Mouse (Mus musculus) Muller cell, postnatal 12 days (primary cell): ENCODE results near the gene Ncapd2.

ENCODE experiments used
- DNase-seq: peaks from one replicate; pipeline ENCODE4 v3.0.0-alpha.2; 2015; ENCODE audit errors: inconsistent ontology term

The Ncapd2 gene

GRCm38 (mm10) chr6:125191332-125192015 lies at the start of gene Ncapd2, which contains the start of gene Mrpl51:
Ncapd2 (minus strand) TSS chr6:125191701.
Mrpl51 (plus strand) TSS chr6:125191801.
- DNase-seq = peak; percentile 99

GRCm38 (mm10) chr6:125240617-125241016 lies 49.1 kb upstream of the Ncapd2 start:
- no peak for DNase-seq

GRCm38 (mm10) chr6:125239547-125239946 lies 48.0 kb upstream of the Ncapd2 start:
- no peak for DNase-seq

- no peak for DNase-seq
Measured at GRCm38 (mm10) chr6:125238396-125238795, 46.9 kb upstream of the Ncapd2 start.

- DNase-seq = no peak
Measured at GRCm38 (mm10) chr6:125237421-125237820, 45.9 kb upstream of the Ncapd2 start.

GRCm38 (mm10) chr6:125236782-125237181 lies 45.3 kb upstream of the Ncapd2 start, which contains the start of gene Cd27:
Cd27 (minus strand) TSS chr6:125237010.
- DNase-seq = no peak

GRCm38 (mm10) chr6:125236341-125236740 lies 44.8 kb upstream of the Ncapd2 start:
- no peak for DNase-seq

- no peak for DNase-seq
Measured at GRCm38 (mm10) chr6:125234520-125234828, 43.0 kb upstream of the Ncapd2 start.

GRCm38 (mm10) chr6:125233816-125234519 lies 42.5 kb upstream of the Ncapd2 start:
- no peak for DNase-seq

GRCm38 (mm10) chr6:125232516-125232915 lies 41.0 kb upstream of the Ncapd2 start:
- no peak for DNase-seq

GRCm38 (mm10) chr6:125232045-125232437 lies 40.5 kb upstream of the Ncapd2 start:
- DNase-seq = no peak

- DNase-seq = peak; percentile 71
Measured at GRCm38 (mm10) chr6:125231117-125232044, 39.9 kb upstream of the Ncapd2 start, which contains the start of gene Tapbpl. Tapbpl (minus strand) TSS chr6:125231860.

- DNase-seq = no peak
Measured at GRCm38 (mm10) chr6:125230571-125230970, 39.1 kb upstream of the Ncapd2 start.

GRCm38 (mm10) chr6:125225518-125226115 lies 34.1 kb upstream of the Ncapd2 start:
- no peak for DNase-seq

- no peak for DNase-seq
Measured at GRCm38 (mm10) chr6:125222577-125222976, 31.1 kb upstream of the Ncapd2 start.

GRCm38 (mm10) chr6:125222146-125222545 lies 30.6 kb upstream of the Ncapd2 start:
- DNase-seq = no peak

GRCm38 (mm10) chr6:125221115-125221745 lies 29.7 kb upstream of the Ncapd2 start:
- no peak for DNase-seq

- no peak for DNase-seq
Measured at GRCm38 (mm10) chr6:125218963-125219362, 27.5 kb upstream of the Ncapd2 start.

GRCm38 (mm10) chr6:125217899-125218298 lies 26.4 kb upstream of the Ncapd2 start:
- DNase-seq = no peak

GRCm38 (mm10) chr6:125216898-125217297 lies 25.4 kb upstream of the Ncapd2 start:
- DNase-seq = no peak
